8 mouse cellular contexts compared by ENCODE assay signal in genomic region chr8:94871108-94871894, GRCm38 (mm10). TPM values are rescaled to one million over a fixed set of nuclear protein-coding genes. Genes with fewer than 3 reads are reported as not detected.
DNase-seq lines count a peak whose midpoint lies in the region; ATAC-seq and TF ChIP-seq lines count a peak whose summit lies in the region.

No protein-coding gene starts in this region.

- peak; percentile 26 for DNase-seq in thymus, postnatal 14 days
- no peak for DNase-seq in thymus, postnatal 10 days (ENCODE audit: low spot score in 2 of 2)
- peak; percentile 81 for DNase-seq in embryonic facial prominence, embryonic 10.5 days (ENCODE audit: low spot score)
- DNase-seq in heart, adult 8-10 months (ENCODE audit: low spot score), result peak; percentile 76
- peak; percentile 91 for DNase-seq in kidney, adult 2 months
- DNase-seq in testis, postnatal 10 days (ENCODE audit: low spot score), result peak; percentile 66

- peak; percentile 83 for ATAC-seq in limb, embryonic 13.5 days (ENCODE audit: low FRiP score, low read depth)
- peak; percentile 85 for ATAC-seq in midbrain, embryonic 15.5 days (replicated peaks)

- peak overlapping the region; percentile 82 for H3K4me2 ChIP-seq in limb, embryonic 13.5 days (replicated peaks)
- H3K4me2 ChIP-seq in midbrain, embryonic 15.5 days, result peak overlapping the region; percentile 89

- peak overlapping the region; percentile 58 for H3K4me3 ChIP-seq in embryonic facial prominence, embryonic 10.5 days
- peak overlapping the region; percentile 29 for H3K4me3 ChIP-seq in kidney, adult 2 months (ENCODE audit: insufficient read depth, low read depth, low read length)
- peak overlapping the region; percentile 49 for H3K4me3 ChIP-seq in limb, embryonic 13.5 days
- peak overlapping the region; percentile 77 for H3K4me3 ChIP-seq in midbrain, embryonic 15.5 days

- WGBS in embryonic facial prominence, embryonic 10.5 days, result 10% methylated on average over 7 of the region's 7 CpGs
- 5% methylated on average over 7 of the region's 7 CpGs for WGBS in kidney, adult 2 months
- 7% methylated on average over 7 of the region's 7 CpGs for WGBS in limb, embryonic 13.5 days
- WGBS in midbrain, embryonic 15.5 days, result 5% methylated on average over 6 of the region's 7 CpGs

- peak overlapping the region; percentile 75 for H3K27ac ChIP-seq in embryonic facial prominence, embryonic 10.5 days (replicated peaks)
- peak overlapping the region; percentile 69 for H3K27ac ChIP-seq in kidney, adult 2 months (ENCODE audit: insufficient read depth, low read depth, low read length)
- H3K27ac ChIP-seq in limb, embryonic 13.5 days, result peak overlapping the region; percentile 74
- H3K27ac ChIP-seq in midbrain, embryonic 15.5 days, result peak overlapping the region; percentile 81

- H3K9me3 ChIP-seq in embryonic facial prominence, embryonic 10.5 days, result no peaks in the 10 kb centered on the region
- H3K9me3 ChIP-seq in limb, embryonic 13.5 days, result no peaks in the 10 kb centered on the region
- no peaks in the 10 kb centered on the region for H3K9me3 ChIP-seq in midbrain, embryonic 15.5 days

- H3K9ac ChIP-seq in limb, embryonic 13.5 days, result peak overlapping the region; percentile 70
- H3K9ac ChIP-seq in midbrain, embryonic 15.5 days, result peak overlapping the region; percentile 87

- TF ChIP-seq POLR2A in kidney, adult 2 months (IDR thresholded peaks at IDR 0.05; ENCODE audit: low read depth, low read length), result no peak

- peaks cover 73% of the 10 kb centered on the region for H3K4me1 ChIP-seq in embryonic facial prominence, embryonic 10.5 days
- H3K4me1 ChIP-seq in kidney, adult 2 months (ENCODE audit: control insufficient read depth, insufficient read depth, low read length), result peaks cover 33% of the 10 kb centered on the region
- peaks cover 54% of the 10 kb centered on the region for H3K4me1 ChIP-seq in limb, embryonic 13.5 days
- peaks cover 60% of the 10 kb centered on the region for H3K4me1 ChIP-seq in midbrain, embryonic 15.5 days

- H3K36me3 ChIP-seq in embryonic facial prominence, embryonic 10.5 days (replicated peaks), result peaks cover 20% of the 10 kb centered on the region
- no peaks in the 10 kb centered on the region for H3K36me3 ChIP-seq in kidney, adult 2 months (ENCODE audit: control insufficient read depth, insufficient read depth, low read length)
- H3K36me3 ChIP-seq in limb, embryonic 13.5 days, result peaks cover 18% of the 10 kb centered on the region
- H3K36me3 ChIP-seq in midbrain, embryonic 15.5 days (replicated peaks), result peaks cover under 1% of the 10 kb centered on the region

- peaks cover 51% of the 10 kb centered on the region for H3K27me3 ChIP-seq in embryonic facial prominence, embryonic 10.5 days (replicated peaks; ENCODE audit: low read depth, poor library complexity, severe bottlenecking)
- no peaks in the 10 kb centered on the region for H3K27me3 ChIP-seq in kidney, adult 2 months (replicated peaks; ENCODE audit: control insufficient read depth, insufficient read depth, low read length)
- peaks cover 9% of the 10 kb centered on the region for H3K27me3 ChIP-seq in limb, embryonic 13.5 days
- H3K27me3 ChIP-seq in midbrain, embryonic 15.5 days (replicated peaks), result peaks cover 21% of the 10 kb centered on the region

- TF ChIP-seq CTCF in kidney, adult 2 months (conservative IDR thresholded peaks at IDR 0.05; ENCODE audit: insufficient read depth, insufficient read length, low read depth, low read length), result no peak

RNA-seq across cellular contexts. Expression of gene Dok4, which starts 4.8 kb away (rescaled TPM):
- polyA plus RNA-seq in embryonic facial prominence, embryonic 10.5 days (2016; fragmentation: Nextera tagmentation; extraction: Ambion mirVana), result 16.3 and 16.8 TPM in 2 replicates
- total RNA-seq in heart, adult 8-10 months (2022), result 10 to 100 TPM in 3 of 4 experiments, 1 to 10 TPM in 1; 9.2 to 15.2 (median 14.8) TPM
- 20.2 and 21.7 TPM in 2 replicates for polyA plus RNA-seq in kidney, adult 2 months (2012; rRNA removed)
- 21.4 and 21.7 TPM in 2 replicates for polyA plus RNA-seq in limb, embryonic 13.5 days (2015; fragmentation: Nextera tagmentation; extraction: Ambion mirVana)
- 92.9 and 99.7 TPM in 2 replicates for polyA plus RNA-seq in midbrain, embryonic 15.5 days (2015; fragmentation: Nextera tagmentation; extraction: Ambion mirVana)

RNA-seq across cellular contexts. Expression of gene Polr2c, which starts 14.1 kb away (rescaled TPM):
- polyA plus RNA-seq in embryonic facial prominence, embryonic 10.5 days (2016; fragmentation: Nextera tagmentation; extraction: Ambion mirVana), result 180 and 184 TPM in 2 replicates
- 10 to 100 TPM; 65.4 to 71.4 (median 68.7) TPM for total RNA-seq in heart, adult 8-10 months (2022)
- polyA plus RNA-seq in kidney, adult 2 months (2012; rRNA removed), result 107 and 112 TPM in 2 replicates
- polyA plus RNA-seq in limb, embryonic 13.5 days (2015; fragmentation: Nextera tagmentation; extraction: Ambion mirVana), result 145 and 149 TPM in 2 replicates
- 117 and 122 TPM in 2 replicates for polyA plus RNA-seq in midbrain, embryonic 15.5 days (2015; fragmentation: Nextera tagmentation; extraction: Ambion mirVana)

RNA-seq across cellular contexts. Expression of gene Ciapin1, which starts 33.1 kb away (rescaled TPM):
- 193 and 200 TPM in 2 replicates for polyA plus RNA-seq in embryonic facial prominence, embryonic 10.5 days (2016; fragmentation: Nextera tagmentation; extraction: Ambion mirVana)
- total RNA-seq in heart, adult 8-10 months (2022), result 10 to 100 TPM; 72.2 to 85.6 (median 78.5) TPM
- polyA plus RNA-seq in kidney, adult 2 months (2012; rRNA removed), result 55.8 and 71.2 TPM in 2 replicates
- polyA plus RNA-seq in limb, embryonic 13.5 days (2015; fragmentation: Nextera tagmentation; extraction: Ambion mirVana), result 127 and 133 TPM in 2 replicates
- polyA plus RNA-seq in midbrain, embryonic 15.5 days (2015; fragmentation: Nextera tagmentation; extraction: Ambion mirVana), result 211 and 217 TPM in 2 replicates

RNA-seq across cellular contexts. Expression of gene Coq9, which starts 33.2 kb away (rescaled TPM):
- polyA plus RNA-seq in embryonic facial prominence, embryonic 10.5 days (2016; fragmentation: Nextera tagmentation; extraction: Ambion mirVana), result 48.1 and 49.6 TPM in 2 replicates
- total RNA-seq in heart, adult 8-10 months (2022), result 100 to 1,000 TPM; 675 to 794 (median 735) TPM
- 378 and 521 TPM in 2 replicates for polyA plus RNA-seq in kidney, adult 2 months (2012; rRNA removed)
- polyA plus RNA-seq in limb, embryonic 13.5 days (2015; fragmentation: Nextera tagmentation; extraction: Ambion mirVana), result 72.7 and 73.7 TPM in 2 replicates
- polyA plus RNA-seq in midbrain, embryonic 15.5 days (2015; fragmentation: Nextera tagmentation; extraction: Ambion mirVana), result 56.8 and 58.3 TPM in 2 replicates

RNA-seq across cellular contexts. Expression of gene Ccdc102a, which starts 46.6 kb away (rescaled TPM):
- polyA plus RNA-seq in embryonic facial prominence, embryonic 10.5 days (2016; fragmentation: Nextera tagmentation; extraction: Ambion mirVana), result 23.0 and 24.1 TPM in 2 replicates
- total RNA-seq in heart, adult 8-10 months (2022), result 1 to 10 TPM; 3.0 to 5.7 (median 4.4) TPM
- polyA plus RNA-seq in kidney, adult 2 months (2012; rRNA removed), result 5.7 and 6.8 TPM in 2 replicates
- 46.3 and 46.6 TPM in 2 replicates for polyA plus RNA-seq in limb, embryonic 13.5 days (2015; fragmentation: Nextera tagmentation; extraction: Ambion mirVana)
- polyA plus RNA-seq in midbrain, embryonic 15.5 days (2015; fragmentation: Nextera tagmentation; extraction: Ambion mirVana), result 4.9 and 6.0 TPM in 2 replicates

Comparison
In these comparisons a context has a peak if more than half of its experiments do, and no peak if none do; other contexts are left out.
1. DNase-seq: peak in thymus, postnatal 14 days (single experiment), embryonic facial prominence, embryonic 10.5 days (single experiment), heart, adult 8-10 months (single experiment), kidney, adult 2 months (single experiment) and testis, postnatal 10 days (single experiment); none in thymus, postnatal 10 days (0 of 2).
2. Peak in every context shown above with its lines, with median percentiles within 50 percentile points of each other: H3K27ac ChIP-seq and H3K4me3 ChIP-seq.